Mouse (Mus musculus) G1E (cell line): ENCODE measurements around the gene Myod1. TPM values are rescaled to one million over a fixed set of nuclear protein-coding genes. Genes with fewer than 3 reads are reported as not detected.

Experiments used
- ATAC-seq: 2 replicates; pipeline ENCODE4 v1.8.0; 2016; ENCODE audit warnings: mild to moderate bottlenecking; ENCODE audit not compliant: insufficient number of reproducible peaks, poor library complexity, low FRiP score, severe bottlenecking; ENCODE audit errors: extremely low read depth
- DNase-seq: peaks from one replicate; pipeline ENCODE4 v3.0.0; 2012; ENCODE audit warnings: low spot score
- H3K27me3 ChIP-seq: 2 replicates; pipeline ENCODE4 v1.6.1; 2012; ENCODE audit warnings: mild to moderate bottlenecking, low read length, inconsistent platforms; ENCODE audit not compliant: insufficient read depth
- H3K36me3 ChIP-seq: replicated peaks from 2 replicates; pipeline ENCODE3; 2012; ENCODE audit warnings: mild to moderate bottlenecking, inconsistent platforms
- H3K4me1 ChIP-seq: 2 replicates; pipeline ENCODE4 v1.6.1; 2012; ENCODE audit warnings: low read depth, low read length, inconsistent platforms, mixed read lengths; ENCODE audit not compliant: insufficient read depth
- H3K4me3 ChIP-seq: 2 replicates; pipeline ENCODE4 v1.5.1; 2012; ENCODE audit warnings: low read depth, mild to moderate bottlenecking, inconsistent platforms, low read length, moderate library complexity, mixed read lengths
- H3K9me3 ChIP-seq: replicated peaks from 2 replicates; pipeline ENCODE4 v1.6.1; 2012; ENCODE audit warnings: inconsistent platforms
- CTCF ChIP-seq: IDR thresholded peaks from 2 replicates; pipeline ENCODE4 v1.5.1; 2012; ENCODE audit warnings: low read depth, low read length, inconsistent platforms, mixed read lengths
- GATA1 ChIP-seq: IDR thresholded peaks from 2 replicates; pipeline ENCODE4 v1.6.1; 2012; ENCODE audit warnings: borderline replicate concordance, low read length, inconsistent platforms, mixed read lengths
- GATA2 ChIP-seq: IDR thresholded peaks from 2 replicates; pipeline ENCODE4 v1.6.1; 2012; ENCODE audit warnings: low read depth, low read length, inconsistent platforms, borderline replicate concordance
- POLR2AphosphoS5 ChIP-seq: IDR thresholded peaks from 2 replicates; pipeline ENCODE4 v1.6.1; 2012; ENCODE audit warnings: low read depth, low read length, inconsistent platforms; ENCODE audit not compliant: insufficient replicate concordance
- TAL1 ChIP-seq: conservative IDR thresholded peaks from 2 replicates; pipeline ENCODE4 v1.6.1; 2012; ENCODE audit warnings: low read depth, low read length, inconsistent platforms, mixed read lengths
- polyA plus RNA-seq: library from polyadenylated mRNA; stranded (reverse); fragments of >175 nt; gene quantifications from 2 replicates; pipeline ENCODE4 v1.2.3, GENCODE M21; 2012
- total RNA-seq, 2 experiments: library from RNA; stranded (forward) in 1 of 2; stranded (reverse) in 1 of 2; fragments of 200-1000 nt in 1 of 2; fragments of >200 nt in 1 of 2; fragmentation: Nextera tagmentation in 1 of 2; gene quantifications; 2 replicates each; pipeline ENCODE4 v1.2.3; 2014 to 2017

The Myod1 gene
- total and polyA plus RNA-seq, 3 experiments: 0.05 TPM; not detected in 2

DNA sequence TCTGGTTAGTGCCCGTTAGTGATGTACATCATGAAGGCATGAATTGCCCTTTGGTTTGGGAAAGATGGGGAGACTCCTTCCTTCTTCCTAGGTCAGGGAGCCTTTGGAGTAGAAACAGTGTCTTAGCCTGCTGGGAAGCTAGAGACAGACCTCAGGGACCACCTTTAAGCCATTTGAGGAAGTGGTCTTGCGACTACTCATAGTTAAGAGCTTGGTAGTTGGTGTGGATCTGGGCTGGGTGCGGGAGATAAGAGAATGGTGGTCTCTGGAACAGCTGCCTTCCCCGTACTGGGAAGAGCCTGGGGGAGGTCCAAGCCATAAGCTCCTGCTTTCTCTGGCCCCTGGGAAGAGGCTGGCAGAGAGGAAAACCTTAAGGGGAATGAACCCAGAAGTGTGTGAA is 22.3 kb downstream of the Myod1 start:
- Histone ChIP-seq H3K36me3 (no peaks in the 10 kb centered on the region), H3K27me3 (peaks cover 3% of the 10 kb centered on the region; the same call in 1 of the 2 replicates), H3K4me1 (no peaks in the 10 kb centered on the region), H3K4me3 (no peak overlapping the region), H3K9me3 (peaks cover 23% of the 10 kb centered on the region)
- DNase-seq (no peak), ATAC-seq (no peak)
- TF ChIP-seq TAL1 (no peak), GATA1 (no peak), CTCF (no peak), POLR2AphosphoS5 (no peak), GATA2 (no peak)

DNA sequence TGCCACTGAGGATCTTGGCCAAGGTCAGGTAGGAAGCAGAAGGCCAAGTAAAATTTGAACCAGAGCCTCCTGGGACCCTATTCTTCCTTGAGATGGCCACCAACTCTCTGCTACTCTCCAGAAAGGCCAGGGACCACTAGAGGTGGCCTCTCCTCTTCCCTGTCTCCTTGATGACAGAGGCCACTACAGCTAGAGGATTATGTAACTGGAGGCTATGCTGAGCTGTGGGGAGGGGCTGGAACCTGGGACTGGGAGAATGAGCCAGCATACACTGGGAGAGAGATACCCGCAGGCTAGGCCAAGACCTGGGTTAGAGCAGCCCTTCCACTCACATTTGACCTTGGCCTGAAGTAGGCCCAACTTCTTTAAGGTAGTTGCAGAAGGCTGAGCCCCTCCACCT is 23.4 kb downstream of the Myod1 start:
- ATAC-seq: no peak
- DNase-seq: no peak
- H3K4me3 ChIP-seq: no peak overlapping the region
- H3K9me3 ChIP-seq: peaks cover 23% of the 10 kb centered on the region
- TF ChIP-seq POLR2AphosphoS5 (no peak), CTCF (no peak), GATA2 (no peak), TAL1 (no peak), GATA1 (no peak)
- no peaks in the 10 kb centered on the region for H3K4me1 ChIP-seq
- H3K27me3 ChIP-seq: peaks cover 3% of the 10 kb centered on the region; the same call in 1 of the 2 replicates
- H3K36me3 ChIP-seq: no peaks in the 10 kb centered on the region

DNA sequence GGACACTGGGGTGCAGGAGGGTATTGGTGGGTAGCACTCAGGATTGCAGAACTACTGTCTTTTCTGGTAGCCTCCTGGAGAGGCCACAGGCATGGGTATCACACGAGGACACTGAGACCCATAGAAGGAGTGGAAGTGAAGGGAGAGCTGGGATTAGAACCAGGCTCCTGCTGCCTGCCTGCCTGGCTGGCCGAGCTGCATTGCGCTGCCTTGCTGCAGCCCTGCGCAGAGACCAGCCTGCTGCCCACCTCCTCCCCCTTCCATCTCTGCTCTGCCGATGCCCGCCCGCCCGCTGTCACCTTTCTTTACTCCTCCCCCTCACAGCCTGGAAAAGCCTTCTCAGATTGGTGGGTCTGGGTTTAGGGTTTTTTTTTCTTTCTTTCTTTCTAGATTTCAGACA is 24.1 kb downstream of the Myod1 start:
- H3K27me3 ChIP-seq: peaks cover 6% of the 10 kb centered on the region; the same call in 1 of the 2 replicates
- ATAC-seq: no peak

DNA sequence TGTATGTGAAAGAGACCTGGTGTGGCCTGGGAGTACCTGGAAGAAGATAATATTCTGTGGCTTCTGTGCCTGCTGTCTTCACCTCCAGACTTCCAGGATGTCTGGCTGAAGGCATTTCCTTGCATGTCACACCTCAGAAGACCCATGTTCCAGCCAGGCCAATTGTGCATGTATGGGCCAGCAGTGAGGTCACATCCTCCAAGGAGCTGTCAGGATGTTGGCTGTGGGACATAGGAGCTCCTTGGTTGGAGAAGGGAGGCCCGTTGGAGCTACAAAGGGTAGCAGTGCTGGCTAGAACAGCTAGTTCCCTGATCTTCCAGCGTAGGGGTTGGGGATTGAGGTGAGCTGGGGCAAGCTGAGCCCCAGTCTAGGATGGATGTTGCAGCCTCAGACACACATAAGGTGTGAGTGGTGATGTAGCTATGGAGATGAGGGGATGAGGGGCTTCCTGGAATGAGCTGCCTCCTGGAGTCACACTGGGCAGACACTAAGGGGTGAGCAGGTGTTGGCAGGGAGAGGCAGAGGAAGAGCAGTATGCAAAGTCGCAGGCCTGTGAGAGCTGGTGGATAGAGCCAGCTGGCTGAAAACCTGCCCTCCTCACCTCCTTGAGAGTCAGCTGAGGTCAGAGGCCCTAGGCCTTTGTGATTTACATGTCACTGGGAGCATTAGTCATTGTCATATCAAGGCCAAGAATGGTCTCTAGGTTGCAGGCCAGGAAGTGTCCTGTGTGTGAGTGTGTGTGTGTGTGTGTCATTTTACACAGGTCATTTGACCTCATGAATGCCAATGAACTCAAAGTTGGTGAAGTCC is 25.3 kb downstream of the Myod1 start:
- DNase-seq (no peak), ATAC-seq (no peak)
- H3K9me3 ChIP-seq: peaks cover 17% of the 10 kb centered on the region
- H3K4me1 ChIP-seq: no peaks in the 10 kb centered on the region
- H3K36me3 ChIP-seq: no peaks in the 10 kb centered on the region
- peaks cover 6% of the 10 kb centered on the region; the same call in 1 of the 2 replicates for H3K27me3 ChIP-seq
- H3K4me3 ChIP-seq: no peak overlapping the region
- no peak for TF ChIP-seq POLR2AphosphoS5
- no peak for TF ChIP-seq CTCF
- no peak for TF ChIP-seq GATA2
- no peak for TF ChIP-seq GATA1
- no peak for TF ChIP-seq TAL1

More for the DNA sequence above, 24.1 kb downstream of the Myod1 start:
- no peak overlapping the region for H3K4me3 ChIP-seq
- H3K4me1 ChIP-seq: no peaks in the 10 kb centered on the region
- DNase-seq: no peak
- TF ChIP-seq POLR2AphosphoS5 (no peak), GATA2 (no peak), TAL1 (no peak), GATA1 (no peak), CTCF (no peak)
- peaks cover 23% of the 10 kb centered on the region for H3K9me3 ChIP-seq
- H3K36me3 ChIP-seq: no peaks in the 10 kb centered on the region

DNA sequence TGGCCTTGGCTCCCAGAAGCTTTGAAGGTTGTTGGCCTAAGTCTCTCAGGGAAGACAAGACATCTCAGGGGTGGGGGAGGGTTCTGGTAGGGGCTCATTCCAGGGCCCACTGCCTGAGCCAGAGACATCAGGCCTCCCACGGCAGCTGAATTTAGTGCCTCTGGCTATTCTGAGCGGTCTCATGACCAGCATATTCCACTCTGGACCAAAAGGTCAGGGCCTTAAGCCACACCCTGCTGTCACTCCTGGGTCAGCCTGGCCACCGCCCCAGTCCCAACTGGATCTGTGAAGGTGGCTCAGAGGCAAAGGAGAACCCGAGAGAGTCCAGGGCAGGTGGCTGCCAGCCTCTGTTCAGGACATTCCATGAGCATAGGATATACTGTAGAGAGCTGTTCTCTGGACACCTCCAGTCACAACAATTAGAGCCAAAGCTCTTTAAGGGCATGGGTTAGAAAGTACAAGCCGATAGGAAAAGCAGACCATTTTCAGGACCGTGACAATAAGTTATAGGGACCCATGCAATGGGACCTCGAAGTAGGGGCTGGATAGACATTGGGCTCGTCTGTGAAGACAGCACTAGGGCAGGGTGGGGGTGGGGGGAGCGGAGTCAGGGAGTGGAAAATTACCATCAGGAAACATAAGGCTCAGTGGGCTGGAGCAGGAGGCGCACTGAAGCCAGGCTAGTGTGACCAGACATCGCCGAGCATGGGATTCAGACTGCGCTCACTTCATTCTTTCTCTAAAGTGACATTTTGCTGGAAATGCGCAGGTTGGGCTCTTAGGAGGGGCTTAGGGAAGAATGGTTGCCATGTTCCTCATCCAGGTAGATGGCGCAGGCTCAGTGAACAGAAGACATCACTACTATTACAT is 27.6 kb downstream of the Myod1 start:
- DNase-seq: no peak

More for the DNA sequence above, 27.6 kb downstream of the Myod1 start:
- ATAC-seq: no peak
- Histone ChIP-seq H3K9me3 (no peaks in the 10 kb centered on the region), H3K27me3 (0 out of 2 replicates have a peak, but pooled peaks cover 3% of the 10 kb centered on the region), H3K4me1 (no peaks in the 10 kb centered on the region), H3K36me3 (no peaks in the 10 kb centered on the region), H3K4me3 (no peak overlapping the region)
- no peak for TF ChIP-seq TAL1
- TF ChIP-seq CTCF: no peak
- no peak for TF ChIP-seq GATA2
- no peak for TF ChIP-seq POLR2AphosphoS5
- no peak for TF ChIP-seq GATA1
